Mouse (Mus musculus) E14TG2a.4 (cell line): ENCODE data around the gene Cgrrf1.

ENCODE experiments used
- CTCF ChIP-seq: conservative IDR thresholded peaks from 2 replicates; pipeline ENCODE4 v1.5.1; 2014; ENCODE audit warnings: low read length
- NANOG ChIP-seq: IDR thresholded peaks from 2 replicates; pipeline ENCODE4 v1.6.1; 2014; ENCODE audit warnings: borderline replicate concordance, low read length, mixed read lengths
- POU5F1 ChIP-seq: IDR thresholded peaks from 2 replicates; pipeline ENCODE4 v1.6.1; 2014; ENCODE audit warnings: low read length, borderline replicate concordance

DNA sequence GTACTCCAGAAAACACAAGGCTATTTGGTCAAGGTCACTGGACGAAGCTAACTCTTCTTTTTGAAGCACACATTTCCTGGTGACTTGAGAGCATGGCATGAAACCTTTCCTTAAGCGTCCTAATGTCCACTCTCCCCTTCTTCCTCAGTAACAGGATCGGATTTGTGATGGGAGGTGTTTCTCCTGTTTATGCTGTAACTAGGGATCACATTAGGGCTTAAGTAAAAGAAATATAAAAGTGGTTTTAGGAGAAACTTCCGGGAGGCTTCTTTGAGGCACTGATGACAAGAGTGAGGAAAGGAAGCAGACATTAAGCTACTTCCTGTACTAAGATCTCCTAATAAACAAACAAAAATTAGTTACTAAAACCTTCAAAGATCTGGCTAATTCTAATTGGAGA lies 630 bp upstream of the Cgrrf1 start:
- TF ChIP-seq POU5F1 (no peak), CTCF (no peak), NANOG (no peak)
